Mouse (Mus musculus) liver, embryonic 14.5 days (tissue): ENCODE measurements around the gene Lrrc18. TPM values are rescaled to one million over a fixed set of nuclear protein-coding genes. Genes with fewer than 3 reads are reported as not detected.

Experiments used
- ATAC-seq: fragments of 200-750 bp; cut with Nextera tagmentation; 2 replicates; pipeline ENCODE4 v1.8.0; 2017; ENCODE audit warnings: moderate number of reproducible peaks, mild to moderate bottlenecking, moderate library complexity; ENCODE audit not compliant: insufficient read depth
- DNase-seq, 3 experiments: peaks; one replicate each; pipeline ENCODE4 v3.0.0-alpha.2; 2012 to 2013; ENCODE audit warnings: low read depth in 3 of 3, low spot score in 3 of 3
- H3K27ac ChIP-seq: fragments of 300-500 bp; sonication (generic); 2 replicates; pipeline ENCODE4 v1.5.1; 2014; ENCODE audit warnings: moderate library complexity, mild to moderate bottlenecking, control low read depth, inconsistent platforms
- H3K27me3 ChIP-seq: fragments of 300-500 bp; sonication (generic); 2 replicates; pipeline ENCODE4 v1.6.1; 2014; ENCODE audit warnings: mild to moderate bottlenecking, low read length, moderate library complexity; ENCODE audit not compliant: control insufficient read depth, insufficient read depth
- H3K36me3 ChIP-seq: fragments of 300-500 bp; sonication (generic); replicated peaks from 2 replicates; pipeline ENCODE4 v1.6.1; 2014; ENCODE audit warnings: low read depth; ENCODE audit not compliant: control insufficient read depth, insufficient read depth
- H3K4me1 ChIP-seq, 2 experiments: fragments of 200-500 bp in 1 of 2; fragments of 300-500 bp in 1 of 2; sonication (generic) in 1 of 2; replicated peaks; 2 replicates each; pipeline ENCODE4 v1.6.1; 2012 to 2014; ENCODE audit warnings: antibody characterized with exemption in 1 of 2, inconsistent platforms in 1 of 2, low read length in 1 of 2; ENCODE audit not compliant: control insufficient read depth in 2 of 2, insufficient read depth in 2 of 2
- H3K4me2 ChIP-seq: fragments of 300-500 bp; sonication (generic); 2 replicates; pipeline ENCODE4 v1.6.1; 2014; ENCODE audit warnings: low read depth, mild to moderate bottlenecking, control low read depth, moderate library complexity
- H3K4me3 ChIP-seq, 2 experiments: fragments of 200-500 bp in 1 of 2; fragments of 300-500 bp in 1 of 2; sonication (generic) in 1 of 2; 2 replicates each; pipeline ENCODE4 v1.5.1; 2012 to 2014; ENCODE audit warnings: low read depth in 2 of 2, low read length in 2 of 2, mild to moderate bottlenecking in 2 of 2, control low read depth in 1 of 2, inconsistent platforms in 1 of 2, moderate library complexity in 1 of 2; ENCODE audit not compliant: insufficient read depth in 1 of 2
- H3K9ac ChIP-seq: fragments of 300-500 bp; sonication (generic); replicated peaks from 2 replicates; pipeline ENCODE4 v1.6.1; 2014; ENCODE audit warnings: mild to moderate bottlenecking, control low read depth, moderate library complexity
- H3K9me3 ChIP-seq: fragments of 300-500 bp; sonication (generic); 2 replicates; pipeline ENCODE4 v1.6.1; 2016; ENCODE audit warnings: low read length, mixed read lengths; ENCODE audit not compliant: control insufficient read depth
- CTCF ChIP-seq: IDR thresholded peaks from 2 replicates; pipeline ENCODE4 v1.5.1; 2016; ENCODE audit warnings: antibody characterized with exemption, low read depth, control low read depth
- EP300 ChIP-seq: IDR thresholded peaks from 2 replicates; pipeline ENCODE4 v1.6.1; 2016; ENCODE audit warnings: antibody characterized with exemption, low read depth
- WGBS: fragments of 180-500 bp; shearing (Covaris S2); extraction: QIAGEN DNeasy Blood & Tissue Kit; methylation state at CpG from one replicate; pipeline ENCODE4 v1.1.7; 2014; ENCODE audit not compliant: insufficient replicate concordance; 5-methylcytosine and 5-hydroxymethylcytosine counted together
- polyA plus RNA-seq, 2 experiments: library from polyadenylated mRNA; depleted of rRNA in 1 of 2; stranded (reverse) in 1 of 2; unstranded in 1 of 2; fragments of >200 nt; fragmentation: Nextera tagmentation in 1 of 2; extraction: Ambion mirVana in 1 of 2; gene quantifications; 2 replicates each; pipeline versions ENCODE4 v1.2.1 to v1.2.3; 2012 to 2014

Lrrc18 gene
- polyA plus RNA-seq, 2 experiments, result 0.02 to 0.08 TPM

- Histone ChIP-seq H3K4me1 (peaks cover 0 to 3% of the 10 kb centered on the region in 2 experiments; a peak in 1 of 4 replicates), H3K9me3 (no peaks in the 10 kb centered on the region), H3K4me2 (no peak overlapping the region), H3K9ac (no peak overlapping the region), H3K27me3 (no peaks in the 10 kb centered on the region), H3K36me3 (no peaks in the 10 kb centered on the region), H3K4me3 (no peak overlapping the region), H3K27ac (no peak overlapping the region)
- TF ChIP-seq EP300, result no peak
- TF ChIP-seq CTCF, result peak; percentile 84
- WGBS, result 28% methylated on average over 5 of the region's 5 CpGs
- DNase-seq (peak; percentile 6 to 10 (median 7)), ATAC-seq (no peak)
Measured at GRCm38 (mm10) chr14:32960481-32960880, 30.7 kb upstream of the Lrrc18 start.

- TF ChIP-seq EP300 (no peak), CTCF (no peak)
- Histone ChIP-seq H3K9me3 (no peaks in the 10 kb centered on the region), H3K9ac (no peak overlapping the region), H3K27ac (no peak overlapping the region), H3K4me1 (no peaks in the 10 kb centered on the region; a peak in 1 of 4 replicates), H3K4me2 (no peak overlapping the region), H3K4me3 (no peak overlapping the region), H3K27me3 (no peaks in the 10 kb centered on the region), H3K36me3 (no peaks in the 10 kb centered on the region)
- 77% methylated on average over 10 of the region's 10 CpGs for WGBS
- DNase-seq, result no peak
- no peak for ATAC-seq
Measured at GRCm38 (mm10) chr14:32964742-32965141, 26.4 kb upstream of the Lrrc18 start.

GRCm38 (mm10) chr14:32970700-32971099 is 20.5 kb upstream of the Lrrc18 start:
- no peak for ATAC-seq
- no peak overlapping the region for H3K4me2 ChIP-seq
- no peak overlapping the region for H3K9ac ChIP-seq
- no peak overlapping the region for H3K27ac ChIP-seq
- no peaks in the 10 kb centered on the region for H3K4me1 ChIP-seq
- no peaks in the 10 kb centered on the region for H3K27me3 ChIP-seq
- no peak overlapping the region for H3K4me3 ChIP-seq
- WGBS, result 57% methylated on average over 9 of the region's 9 CpGs
- no peak for DNase-seq
- no peaks in the 10 kb centered on the region for H3K9me3 ChIP-seq
- H3K36me3 ChIP-seq, result no peaks in the 10 kb centered on the region
- TF ChIP-seq EP300 (no peak), CTCF (no peak)

- H3K27me3 ChIP-seq, result no peaks in the 10 kb centered on the region
- no peak overlapping the region for H3K4me2 ChIP-seq
- H3K4me1 ChIP-seq, result no peaks in the 10 kb centered on the region
- no peak overlapping the region for H3K27ac ChIP-seq
- H3K9me3 ChIP-seq, result no peaks in the 10 kb centered on the region
- ATAC-seq (no peak), DNase-seq (no peak)
- TF ChIP-seq CTCF (no peak), EP300 (no peak)
- 52% methylated on average over 6 of the region's 6 CpGs for WGBS
- no peaks in the 10 kb centered on the region for H3K36me3 ChIP-seq
- H3K4me3 ChIP-seq, result no peak overlapping the region
- H3K9ac ChIP-seq, result no peak overlapping the region
Measured at GRCm38 (mm10) chr14:32984176-32984738, 6.9 kb upstream of the Lrrc18 start.

GRCm38 (mm10) chr14:32986659-32987058 is 4.5 kb upstream of the Lrrc18 start:
- no peaks in the 10 kb centered on the region for H3K36me3 ChIP-seq
- TF ChIP-seq EP300, result no peak
- TF ChIP-seq CTCF, result no peak
- ATAC-seq (no peak), DNase-seq (no peak)
- no peaks in the 10 kb centered on the region for H3K9me3 ChIP-seq
- H3K27me3 ChIP-seq, result no peaks in the 10 kb centered on the region
- no peak overlapping the region for H3K9ac ChIP-seq
- H3K27ac ChIP-seq, result no peak overlapping the region
- H3K4me1 ChIP-seq, result no peaks in the 10 kb centered on the region
- no peak overlapping the region for H3K4me2 ChIP-seq
- no peak overlapping the region for H3K4me3 ChIP-seq
- 57% methylated on average over 4 of the region's 4 CpGs for WGBS
